Mouse (Mus musculus): Measurements from ENCODE around the gene Sgtb.

Sgtb gene

DNA sequence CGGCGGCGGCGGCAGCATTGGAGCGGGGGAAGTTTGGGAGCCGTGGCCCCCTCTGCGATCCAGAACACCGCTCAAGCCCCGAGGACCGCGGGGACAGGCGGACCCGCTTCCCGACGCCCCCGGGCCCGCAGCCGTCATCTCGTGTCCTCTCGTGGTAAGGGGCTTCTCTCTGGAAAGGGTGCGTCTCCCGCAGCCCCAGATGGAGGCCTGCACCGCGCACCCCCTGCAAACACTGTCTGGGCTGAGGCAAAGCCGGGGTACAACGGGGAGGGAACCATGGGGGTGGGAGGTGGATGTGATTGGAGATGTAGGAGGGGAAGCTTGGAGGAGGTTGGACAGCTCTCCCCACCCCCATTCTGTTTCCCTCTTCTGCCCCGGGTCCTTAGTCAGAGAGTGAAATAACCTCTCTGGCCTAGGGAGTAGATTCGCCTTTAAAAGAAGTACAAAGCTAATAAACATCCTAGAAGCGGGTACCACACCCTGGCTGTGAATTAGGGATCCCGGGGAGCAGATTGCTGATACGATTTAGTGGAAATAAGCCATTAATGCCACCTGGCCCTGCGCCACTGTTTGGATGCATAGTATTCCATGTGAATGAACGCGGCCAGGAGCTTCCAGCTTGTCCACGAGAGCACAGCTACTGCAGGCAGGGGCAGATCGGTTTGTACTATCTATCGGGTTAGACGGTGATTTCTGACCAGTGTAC lies 428 bp downstream of the Sgtb start:
- peak; percentile 54 for DNase-seq (ENCODE audit: low read depth, low spot score)

DNA sequence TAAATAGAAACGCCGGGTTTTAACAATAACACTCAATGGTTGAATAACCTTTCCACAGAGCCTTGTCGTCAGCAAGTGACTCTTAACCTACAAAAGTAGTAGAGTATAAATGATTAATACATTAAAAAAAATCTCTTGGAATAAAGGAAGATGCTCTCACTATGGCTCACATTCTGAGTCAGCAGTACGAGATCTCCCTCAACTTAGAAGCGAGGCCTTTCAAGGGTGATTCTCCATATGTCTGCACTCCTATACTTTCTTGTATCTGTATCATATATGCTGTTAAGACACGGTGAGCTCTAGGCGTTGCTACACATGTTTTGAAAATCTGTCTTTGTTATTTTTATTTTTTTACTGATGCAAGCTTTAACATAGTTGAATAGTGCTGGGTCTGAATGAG lies 985 bp downstream of the Sgtb start:
- no peak for DNase-seq (ENCODE audit: low read depth, low spot score)

DNA sequence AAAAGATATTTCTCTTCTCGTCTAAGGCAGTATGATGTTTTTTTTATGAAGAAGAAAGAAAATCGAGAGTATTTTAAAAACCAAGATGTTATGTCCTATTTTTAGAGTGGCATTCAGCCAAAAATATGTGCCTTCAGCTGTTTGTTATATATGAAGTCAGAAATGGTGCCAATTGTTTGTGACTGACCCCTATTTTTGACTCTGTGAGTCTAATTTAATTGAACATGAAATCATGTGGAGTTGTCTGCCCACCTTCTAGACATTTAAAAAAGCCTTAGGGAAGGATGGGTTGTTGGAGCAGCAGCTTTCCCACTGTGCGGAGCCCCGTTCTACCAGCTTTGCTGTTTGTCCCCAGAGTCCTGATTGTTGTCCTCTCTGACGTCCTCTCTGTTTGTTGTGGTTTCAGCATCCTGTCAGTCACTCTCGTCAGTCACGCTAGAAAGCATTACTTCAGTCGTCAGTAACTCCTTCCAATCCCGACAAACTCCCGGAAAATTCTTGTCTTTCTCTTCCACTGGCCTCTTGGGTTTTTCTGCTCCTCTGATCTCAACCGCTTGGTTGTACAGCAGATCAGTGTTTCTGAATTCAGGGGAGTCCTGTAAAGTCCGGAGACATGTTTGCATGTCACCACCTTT lies 2.8 kb downstream of the Sgtb start:
- DNase-seq (ENCODE audit: low read depth, low spot score) = no peak

DNA sequence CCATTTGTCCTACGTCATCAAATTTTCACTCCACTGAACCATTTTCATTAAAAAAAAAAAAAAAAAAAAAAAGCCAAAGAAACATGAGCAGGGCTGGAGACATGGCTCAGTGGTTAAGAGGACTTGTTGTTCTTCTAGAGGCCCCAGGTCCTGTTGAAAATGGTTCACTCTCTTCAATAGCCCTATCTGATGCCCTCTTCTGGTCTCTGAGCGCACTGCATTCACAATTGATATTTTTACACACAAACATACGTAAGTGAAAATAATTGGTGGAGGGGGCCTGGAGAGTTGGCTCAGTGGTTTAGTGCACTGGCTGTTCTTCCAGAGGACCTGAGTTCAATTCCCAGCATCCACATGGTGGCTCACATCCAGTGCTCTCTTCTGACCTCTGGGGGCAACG lies 4.2 kb downstream of the Sgtb start:
- no peak for DNase-seq (ENCODE audit: low read depth, low spot score)

DNA sequence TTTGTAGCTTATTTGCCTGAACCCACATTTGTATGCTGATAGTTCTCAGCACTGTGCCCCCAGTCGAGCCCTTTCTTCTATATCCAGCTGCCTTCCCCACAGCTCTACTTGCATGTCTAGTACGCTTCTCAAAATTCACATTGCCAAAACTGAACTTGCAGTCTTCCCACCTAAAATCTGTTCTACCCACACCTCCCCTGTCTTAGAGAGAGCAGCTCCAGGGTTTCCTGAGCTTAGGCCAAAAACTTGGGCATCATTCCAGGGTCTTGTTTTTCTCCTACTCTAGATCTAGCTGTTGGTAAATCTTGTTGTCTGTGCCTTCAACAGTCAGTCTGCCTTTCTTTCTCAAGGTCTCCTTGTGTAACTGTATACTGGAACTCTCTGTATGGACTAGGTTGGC lies 5.3 kb downstream of the Sgtb start:
- DNase-seq (ENCODE audit: low read depth, low spot score) = no peak

DNA sequence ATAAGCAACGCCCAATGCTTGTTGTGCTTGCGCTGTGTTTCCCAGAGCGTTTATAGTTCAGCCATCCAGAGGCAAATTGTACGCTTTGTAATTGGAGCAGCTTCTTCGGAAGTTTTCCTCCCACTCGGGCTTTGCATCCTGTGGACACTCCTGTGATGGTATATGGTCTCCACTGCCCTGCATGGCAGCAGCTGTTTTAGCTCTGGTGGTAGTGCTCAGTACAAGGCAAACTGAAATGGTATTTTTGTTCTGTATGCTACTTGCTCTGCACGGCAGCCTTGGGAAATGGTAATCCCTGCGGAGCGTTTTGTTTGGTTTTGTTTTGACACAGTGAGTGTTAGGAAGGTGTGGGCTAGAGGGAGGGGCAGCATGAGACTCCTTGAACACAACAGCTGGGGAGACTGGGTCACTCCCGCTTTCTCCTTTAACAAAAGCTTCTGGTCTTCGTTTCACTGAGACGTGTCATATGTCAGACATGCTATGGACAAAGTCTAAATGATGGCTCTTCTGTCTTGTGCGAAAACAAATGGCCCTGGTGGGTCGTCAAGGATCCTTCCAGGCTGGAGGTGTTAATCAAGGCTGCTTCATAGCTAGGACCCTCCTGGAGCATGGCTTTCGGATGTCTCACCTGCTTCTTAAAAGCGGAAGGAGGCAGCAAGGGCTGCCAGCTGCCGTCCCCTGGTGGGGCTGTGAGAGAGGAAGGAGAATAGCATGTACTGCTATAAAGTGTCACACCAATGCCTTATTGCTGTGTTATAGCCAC lies 12.7 kb downstream of the Sgtb start:
- peak; percentile 12 for DNase-seq (ENCODE audit: low read depth, low spot score)

DNA sequence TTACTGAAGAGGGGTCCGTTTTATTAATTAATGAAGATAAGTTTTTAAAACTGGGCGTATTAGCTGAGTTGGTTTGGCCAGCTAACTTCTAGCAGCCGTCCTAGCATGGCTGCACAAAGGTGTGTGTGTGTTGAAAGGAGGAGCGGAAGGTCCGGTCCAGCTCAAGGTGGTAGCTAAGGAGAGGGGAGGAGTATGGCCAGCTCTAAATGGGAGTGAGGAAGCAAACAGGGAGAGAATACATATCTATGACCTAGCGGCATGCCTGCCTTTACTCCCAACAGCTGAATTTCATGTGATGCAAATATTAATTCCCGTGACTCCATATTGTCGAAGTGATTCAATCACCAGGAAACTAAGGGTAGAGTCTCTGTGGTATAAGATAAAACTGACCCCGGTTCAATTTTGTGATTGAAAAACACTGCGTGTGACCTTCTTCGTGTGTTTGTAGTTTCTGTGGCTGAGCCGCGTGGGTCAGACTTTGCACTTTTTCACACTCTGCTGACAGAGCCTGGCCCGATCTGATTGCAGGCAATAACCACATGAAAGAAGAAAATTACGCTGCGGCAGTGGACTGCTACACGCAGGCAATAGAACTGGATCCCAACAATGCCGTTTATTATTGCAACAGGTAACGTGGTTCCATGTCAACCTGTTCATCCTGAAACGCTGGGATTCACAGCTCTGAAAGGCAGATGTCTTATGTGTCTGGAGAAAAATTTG lies 14.3 kb downstream of the Sgtb start:
- DNase-seq (ENCODE audit: low read depth, low spot score) = no peak

DNA sequence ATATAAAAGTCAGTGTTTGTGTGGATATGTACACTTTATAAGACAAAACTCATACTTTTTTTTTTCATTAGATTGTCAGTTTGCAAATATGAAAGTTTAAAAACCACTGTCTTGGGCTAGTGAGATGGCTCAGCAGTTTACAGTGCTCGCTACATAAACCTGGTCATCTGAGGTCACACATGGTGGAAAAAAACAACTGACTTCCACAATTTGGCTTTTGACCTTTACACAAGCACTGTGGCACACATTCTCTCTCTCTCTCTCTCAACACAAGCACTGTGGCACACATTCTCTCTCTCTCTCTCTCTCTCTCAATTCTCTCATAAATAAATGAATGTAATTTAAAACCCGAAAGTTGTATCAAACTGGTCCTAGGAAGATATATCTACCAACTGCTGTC lies 23.0 kb downstream of the Sgtb start:
- no peak for DNase-seq (ENCODE audit: low read depth, low spot score)

DNA sequence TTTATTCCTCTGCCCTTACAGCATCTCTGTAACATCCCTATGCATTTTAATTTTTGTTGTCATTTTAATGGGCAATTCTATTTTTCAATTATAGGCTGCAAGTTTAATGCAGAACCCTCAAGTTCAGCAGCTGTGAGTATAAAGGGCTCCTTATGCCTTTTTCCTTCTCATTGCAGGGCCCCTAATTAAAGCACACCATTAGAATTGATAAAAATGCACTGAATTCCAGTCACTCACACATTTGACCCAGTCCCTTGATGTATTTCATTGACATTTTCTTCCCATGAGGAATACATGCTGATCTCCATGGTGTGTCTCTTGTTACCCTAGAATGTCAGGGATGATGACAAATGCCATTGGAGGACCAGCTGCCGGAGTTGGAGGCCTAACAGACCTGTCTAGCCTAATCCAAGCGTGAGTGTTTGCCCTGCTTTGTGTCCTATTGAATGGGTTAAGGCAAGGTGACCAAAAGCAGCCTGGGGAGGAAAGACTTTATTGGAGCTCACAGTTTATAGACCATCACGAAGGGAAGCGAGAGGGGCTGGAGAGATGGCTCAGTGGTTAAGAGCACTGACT lies 25.1 kb downstream of the Sgtb start:
- DNase-seq (ENCODE audit: low read depth, low spot score) = no peak

DNA sequence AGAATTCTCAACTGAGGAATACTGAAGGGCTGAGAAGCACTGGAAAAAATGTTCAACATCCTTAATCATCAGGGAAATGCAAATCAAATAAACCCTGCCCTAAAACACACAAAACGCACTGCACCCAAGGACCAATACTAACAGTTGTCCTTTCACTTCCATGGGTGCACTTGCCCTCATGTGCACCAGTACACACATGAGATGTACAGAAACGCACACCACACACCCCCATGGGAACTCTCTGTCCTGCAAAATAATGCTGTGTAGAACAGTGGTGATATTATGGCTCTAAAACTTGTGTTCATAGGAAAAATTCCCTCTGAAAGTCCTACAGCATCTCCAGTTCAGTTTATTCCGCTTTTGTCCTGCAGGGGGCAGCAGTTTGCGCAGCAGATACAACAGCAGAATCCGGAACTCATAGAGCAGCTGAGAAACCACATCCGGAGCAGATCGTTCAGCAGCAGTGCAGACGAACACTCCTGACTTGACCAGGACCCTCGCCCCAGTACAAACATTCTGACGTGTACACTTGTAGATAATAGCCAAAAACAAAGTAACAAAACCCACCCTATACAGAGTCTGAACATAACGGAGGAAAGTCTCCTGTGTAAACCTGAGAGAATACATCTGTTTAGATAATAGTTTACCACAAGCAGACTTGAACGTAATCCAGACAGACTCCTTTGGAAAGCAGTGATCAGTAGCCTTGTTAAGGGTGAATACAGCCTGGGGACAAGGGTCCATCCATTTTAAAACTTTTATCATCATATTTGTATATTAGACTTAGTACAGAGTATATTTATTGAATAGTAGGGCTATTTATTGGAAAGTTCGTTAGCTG lies 30.0 kb downstream of the Sgtb start:
- DNase-seq (ENCODE audit: low read depth, low spot score) = peak; percentile 76

DNA sequence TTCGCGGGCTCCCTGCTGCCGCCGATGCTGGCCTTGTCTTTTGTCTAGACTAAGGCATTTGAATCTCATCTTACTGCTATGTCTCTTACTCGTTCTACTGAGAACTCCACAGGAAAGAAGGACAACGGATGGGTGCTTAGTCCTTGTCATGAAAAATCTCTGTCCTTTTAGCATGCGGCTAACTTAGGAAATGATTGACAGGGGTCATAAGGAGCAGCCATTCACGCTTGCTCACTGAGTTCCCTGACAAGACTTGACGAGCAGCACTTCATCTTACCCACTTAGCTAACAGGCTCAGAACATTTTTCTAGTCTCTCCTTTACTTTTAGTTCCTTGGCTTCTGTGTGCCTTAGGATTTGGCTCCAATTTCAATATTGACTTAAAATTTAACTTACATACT lies 35.3 kb downstream of the Sgtb start:
- no peak for DNase-seq (ENCODE audit: low read depth, low spot score)

DNA sequence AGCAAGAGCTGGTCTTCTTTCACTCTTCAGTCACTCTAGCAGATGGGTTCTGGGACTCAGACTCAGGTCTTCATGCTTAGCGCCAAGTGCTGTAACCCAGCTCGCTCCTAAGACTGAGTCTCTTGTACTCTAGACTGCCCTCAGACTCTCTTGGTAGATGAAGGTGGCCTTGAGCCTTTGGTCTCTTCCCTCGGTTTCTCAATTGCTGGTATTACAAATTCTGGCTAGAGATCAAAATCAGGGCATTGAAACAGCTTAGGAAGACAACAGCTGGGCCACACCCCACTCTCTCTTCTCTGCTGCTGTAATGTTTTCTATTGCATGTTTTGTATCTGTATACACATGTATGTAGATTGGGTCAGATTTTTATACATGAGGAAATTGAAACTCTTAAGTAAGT lies 36.1 kb downstream of the Sgtb start:
- no peak for DNase-seq (ENCODE audit: low read depth, low spot score)

DNA sequence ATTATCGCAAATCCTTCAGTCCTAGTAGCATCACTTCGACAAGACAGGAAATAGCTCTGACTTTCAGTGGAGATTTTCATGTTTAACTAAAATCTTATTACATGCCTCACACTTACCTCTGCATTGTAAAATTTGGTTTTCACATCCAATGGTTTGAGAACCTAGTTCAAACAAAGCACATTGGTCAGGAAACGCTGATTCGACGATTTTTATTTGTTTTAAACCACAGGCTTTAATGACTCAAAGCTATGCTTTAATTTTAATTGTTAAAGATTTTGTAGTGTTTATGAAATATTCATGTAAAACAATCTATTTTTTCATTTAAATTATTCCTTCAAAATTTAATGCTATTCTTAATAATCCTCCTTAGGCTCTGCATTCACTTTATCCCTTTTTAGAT lies 44.6 kb downstream of the Sgtb start:
- DNase-seq (ENCODE audit: low read depth, low spot score) = no peak

DNA sequence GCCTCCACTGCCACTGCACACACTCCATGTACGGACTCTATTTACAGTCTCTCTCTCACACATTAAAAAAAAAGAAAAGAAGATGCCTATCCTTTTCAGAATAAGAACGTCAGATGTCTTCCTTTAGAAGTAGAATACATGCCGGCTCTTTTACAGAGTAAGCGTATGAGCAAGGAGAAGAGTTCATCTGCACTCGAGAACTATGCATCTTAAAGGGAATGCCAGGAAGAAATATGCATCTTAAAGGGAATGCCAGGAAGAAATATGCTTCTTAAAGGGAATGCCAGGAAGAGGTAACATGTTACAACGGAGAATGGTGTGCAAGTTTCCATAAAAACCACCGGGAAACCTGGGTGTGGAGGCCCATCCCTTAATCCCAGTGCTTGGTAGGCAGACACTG lies 45.6 kb downstream of the Sgtb start:
- DNase-seq (ENCODE audit: low read depth, low spot score) = no peak

DNA sequence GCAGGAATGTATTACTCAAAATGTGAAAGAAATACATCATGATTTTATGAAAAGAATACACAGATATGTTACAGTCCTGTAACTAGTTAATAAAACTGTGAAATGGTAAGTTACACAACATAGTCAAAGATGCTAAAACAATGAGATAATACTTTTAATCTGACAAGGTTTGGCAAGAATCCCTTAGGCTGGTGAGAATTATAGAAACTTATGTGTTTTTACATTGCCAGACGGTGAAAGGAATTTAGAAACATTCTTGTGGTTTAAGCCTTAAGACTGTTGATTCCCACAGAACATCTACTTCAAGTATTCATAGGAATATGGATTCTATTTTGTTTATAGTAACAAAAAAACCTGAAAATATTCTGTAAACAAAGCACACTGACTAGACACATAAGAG lies 46.1 kb downstream of the Sgtb start:
- no peak for DNase-seq (ENCODE audit: low read depth, low spot score)

DNA sequence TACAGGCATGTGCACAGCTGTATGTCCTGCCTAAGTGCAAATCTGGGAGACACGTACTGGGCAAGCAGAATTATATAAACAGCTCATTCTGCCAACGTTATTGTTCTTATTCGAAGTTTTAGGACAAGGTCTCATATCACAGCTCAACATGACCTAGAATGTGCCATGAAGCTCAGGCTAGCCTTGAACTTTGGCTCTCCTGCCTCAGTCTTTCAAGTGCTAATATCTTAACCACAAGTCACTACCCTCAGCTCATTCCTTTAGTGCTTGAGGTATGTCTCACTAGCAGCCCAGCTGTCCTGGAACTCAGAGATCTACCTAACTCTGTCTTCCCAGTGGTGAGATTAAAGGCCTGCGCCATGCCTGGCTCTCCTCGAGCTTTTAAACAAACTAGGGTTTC lies 62.2 kb downstream of the Sgtb start:
- DNase-seq (ENCODE audit: low read depth, low spot score) = no peak

DNA sequence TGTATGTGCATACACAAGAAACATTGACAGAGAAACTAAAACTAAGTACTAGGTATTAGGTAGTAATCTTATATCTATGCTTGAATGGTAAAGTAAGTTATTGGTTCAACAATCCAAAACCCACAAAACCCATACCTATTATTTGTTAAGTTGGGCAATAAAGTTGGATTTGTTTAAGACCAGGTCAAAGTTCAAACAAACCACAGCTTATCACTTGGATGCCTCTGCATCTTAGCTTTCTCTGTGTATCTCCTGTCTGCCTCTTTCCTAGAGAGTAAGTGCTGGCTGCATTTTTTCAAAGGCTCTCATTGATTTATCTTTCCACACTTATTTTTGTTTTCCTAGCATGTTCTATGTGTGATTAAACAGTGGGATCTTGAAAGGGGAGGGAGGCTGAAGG lies 63.0 kb downstream of the Sgtb start:
- no peak for DNase-seq (ENCODE audit: low read depth, low spot score)

DNA sequence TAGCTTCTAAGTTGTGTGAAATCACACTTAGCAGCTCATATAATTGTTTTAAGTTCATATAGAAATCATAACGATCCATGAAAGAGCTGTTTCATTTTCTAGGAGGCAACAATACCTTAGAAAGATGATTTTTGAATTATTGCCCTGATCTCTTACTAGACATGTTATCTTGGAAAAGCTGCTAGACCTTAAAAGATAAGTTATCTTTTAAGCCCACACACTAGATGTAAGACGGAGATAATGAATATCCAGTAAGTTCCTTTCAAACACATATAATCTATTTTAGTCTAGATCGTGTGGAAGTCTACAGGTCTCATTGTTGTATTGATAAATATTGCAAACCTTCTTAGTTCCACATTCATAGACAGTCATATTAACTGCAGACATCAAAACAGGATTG lies 67.3 kb downstream of the Sgtb start:
- no peak for DNase-seq (ENCODE audit: low read depth, low spot score)

DNA sequence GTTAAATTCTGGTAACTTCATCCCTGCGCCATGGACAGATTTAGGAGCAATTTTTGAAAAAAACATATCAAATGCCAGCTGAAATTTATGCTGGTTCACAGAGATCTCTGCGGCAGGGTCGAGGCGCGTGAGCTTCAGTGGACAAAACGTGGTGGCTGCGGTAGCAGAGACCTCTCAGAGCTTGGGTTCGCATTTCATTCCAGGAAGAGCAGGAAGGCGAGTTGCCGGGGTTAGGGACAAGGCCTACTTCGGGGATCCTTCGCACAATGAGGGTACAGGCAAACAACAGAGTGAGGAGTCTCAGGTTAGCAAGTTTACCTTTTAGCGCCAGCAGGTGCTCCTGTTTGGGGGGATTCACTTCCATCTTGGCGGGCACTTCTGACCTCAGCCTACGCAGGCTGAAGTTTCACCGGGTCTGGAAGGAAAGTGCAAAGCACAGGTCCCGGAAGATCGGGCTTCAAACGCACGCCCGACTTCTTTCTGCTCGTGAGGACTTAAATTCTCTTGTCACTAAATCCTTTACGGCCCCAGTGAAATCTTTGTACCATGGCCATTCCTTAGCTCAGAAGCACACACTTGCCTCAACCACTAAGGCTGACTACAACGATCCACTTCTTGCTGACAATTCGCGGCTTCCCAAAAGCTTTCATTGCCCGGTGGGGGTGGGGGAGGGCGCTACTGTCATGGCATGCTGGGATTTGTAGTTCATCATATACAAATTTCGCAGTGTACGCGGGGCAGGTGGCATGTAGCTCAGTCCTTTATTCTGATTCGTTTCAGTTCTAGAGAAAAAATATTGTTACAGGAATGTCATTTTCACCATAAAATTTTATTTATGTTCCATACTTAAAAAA lies 68.5 kb downstream of the Sgtb start, which contains the start of gene Trappc13:
Gene Trappc13, minus strand, starts transcription at position 674 of the 854 bp plus-strand sequence.
- no peak for DNase-seq (ENCODE audit: low read depth, low spot score)

DNA sequence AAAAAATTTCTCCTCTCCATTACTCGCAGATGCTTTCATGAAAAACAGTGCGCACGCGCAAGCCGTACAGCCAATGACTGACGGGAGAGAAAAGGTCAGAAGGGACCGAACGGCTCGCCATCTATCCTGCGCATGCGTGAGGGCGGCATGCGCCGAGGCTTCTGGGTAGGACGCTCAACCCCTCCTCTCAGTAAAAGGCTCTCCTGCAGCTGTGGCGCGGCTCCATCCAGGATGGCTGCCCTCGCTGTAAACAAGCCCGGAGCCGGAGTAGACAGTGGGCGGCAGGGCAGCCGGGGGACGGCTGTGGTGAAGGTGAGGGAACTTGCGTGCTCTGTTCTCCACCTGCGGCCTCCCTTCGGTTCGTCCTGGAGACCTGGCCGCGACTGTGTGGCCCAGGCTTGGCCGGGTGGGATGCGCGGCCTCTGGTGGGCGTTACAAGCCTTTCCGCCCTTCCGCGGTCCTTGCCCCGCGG lies 69.1 kb downstream of the Sgtb start, which contains the start of gene Trim23:
Gene Trim23, plus strand, starts transcription at position 148 of the 472 bp plus-strand sequence.
- peak; percentile 99 for DNase-seq (ENCODE audit: low read depth, low spot score)

All from mesoderm, embryonic 11.5 days (tissue).